Mouse (Mus musculus): ENCODE data around the gene Galntl6. TPM values are rescaled to one million over a fixed set of nuclear protein-coding genes. Genes with fewer than 3 reads are reported as not detected.

Galntl6 gene
- polyA plus RNA-seq, 1 experiment from 2014 or later, result 0.12 TPM

- Histone ChIP-seq H3K9me3 (ENCODE audit: low read depth, low read length) (no peaks in the 10 kb centered on the region), H3K4me1 (ENCODE audit: insufficient read depth) (no peaks in the 10 kb centered on the region), H3K36me3 (ENCODE audit: insufficient read depth) (no peaks in the 10 kb centered on the region), H3K9ac (no peak overlapping the region), H3K4me2 (no peak overlapping the region), H3K27ac (ENCODE audit: low read depth) (no peak overlapping the region), H3K27me3 (ENCODE audit: insufficient read depth, low read length) (no peaks in the 10 kb centered on the region), H3K4me3 (ENCODE audit: low read depth, low read length) (no peak overlapping the region)
- no peak for TF ChIP-seq CTCF (IDR thresholded peaks at IDR 0.05; ENCODE audit: low read depth)
- 87% methylated on average over 15 of the region's 15 CpGs for WGBS
- DNase-seq (no peak), ATAC-seq (ENCODE audit: insufficient read depth) (no peak)
These were observed 1076.1 kb downstream of the Galntl6 start for GRCm38 (mm10) chr8:57836201-57836883.

GRCm38 (mm10) chr8:57823151-57823550 is 1089.3 kb downstream of the Galntl6 start:
- no peaks in the 10 kb centered on the region for H3K4me1 ChIP-seq (ENCODE audit: insufficient read depth)
- no peak for DNase-seq
- no peak for ATAC-seq (ENCODE audit: insufficient read depth)
- no peak overlapping the region for H3K9ac ChIP-seq
- WGBS, result 39% methylated on average over 7 of the region's 7 CpGs
- H3K27me3 ChIP-seq (ENCODE audit: insufficient read depth, low read length), result no peaks in the 10 kb centered on the region
- TF ChIP-seq CTCF (IDR thresholded peaks at IDR 0.05; ENCODE audit: low read depth), result no peak
- no peak overlapping the region for H3K4me3 ChIP-seq (ENCODE audit: low read depth, low read length)
- no peaks in the 10 kb centered on the region for H3K36me3 ChIP-seq (ENCODE audit: insufficient read depth)
- H3K9me3 ChIP-seq (ENCODE audit: low read depth, low read length), result no peaks in the 10 kb centered on the region
- H3K27ac ChIP-seq (ENCODE audit: low read depth), result no peak overlapping the region
- no peak overlapping the region for H3K4me2 ChIP-seq

- DNase-seq, result no peak
- H3K4me2 ChIP-seq, result no peak overlapping the region
- H3K36me3 ChIP-seq (ENCODE audit: insufficient read depth), result no peaks in the 10 kb centered on the region
- H3K27me3 ChIP-seq (ENCODE audit: insufficient read depth, low read length), result no peaks in the 10 kb centered on the region
- no peak overlapping the region for H3K27ac ChIP-seq (ENCODE audit: low read depth)
- H3K9me3 ChIP-seq (ENCODE audit: low read depth, low read length), result no peaks in the 10 kb centered on the region
- no peak for TF ChIP-seq CTCF (IDR thresholded peaks at IDR 0.05; ENCODE audit: low read depth)
- ATAC-seq (ENCODE audit: insufficient read depth), result no peak
- H3K4me3 ChIP-seq (ENCODE audit: low read depth, low read length), result no peak overlapping the region
- H3K9ac ChIP-seq, result no peak overlapping the region
- no peaks in the 10 kb centered on the region for H3K4me1 ChIP-seq (ENCODE audit: insufficient read depth)
- WGBS, result 53% methylated on average over 7 of the region's 7 CpGs
These were observed 1096.4 kb downstream of the Galntl6 start for GRCm38 (mm10) chr8:57816034-57816433.

- Histone ChIP-seq H3K9me3 (ENCODE audit: low read depth, low read length) (no peaks in the 10 kb centered on the region), H3K9ac (no peak overlapping the region), H3K36me3 (ENCODE audit: insufficient read depth) (no peaks in the 10 kb centered on the region), H3K27ac (ENCODE audit: low read depth) (no peak overlapping the region), H3K27me3 (ENCODE audit: insufficient read depth, low read length) (no peaks in the 10 kb centered on the region), H3K4me3 (ENCODE audit: low read depth, low read length) (no peak overlapping the region), H3K4me2 (no peak overlapping the region), H3K4me1 (ENCODE audit: insufficient read depth) (no peaks in the 10 kb centered on the region)
- no peak for TF ChIP-seq CTCF (IDR thresholded peaks at IDR 0.05; ENCODE audit: low read depth)
- DNase-seq (peak; percentile 4), ATAC-seq (ENCODE audit: insufficient read depth) (no peak)
- 59% methylated on average over 4 of the region's 4 CpGs for WGBS
These were observed 1105.4 kb downstream of the Galntl6 start for GRCm38 (mm10) chr8:57807060-57807459.

GRCm38 (mm10) chr8:57805094-57805493 is 1107.3 kb downstream of the Galntl6 start:
- Histone ChIP-seq H3K4me2 (no peak overlapping the region), H3K4me3 (ENCODE audit: low read depth, low read length) (no peak overlapping the region), H3K9me3 (ENCODE audit: low read depth, low read length) (no peaks in the 10 kb centered on the region), H3K27ac (ENCODE audit: low read depth) (no peak overlapping the region), H3K9ac (no peak overlapping the region), H3K4me1 (ENCODE audit: insufficient read depth) (no peaks in the 10 kb centered on the region), H3K36me3 (ENCODE audit: insufficient read depth) (no peaks in the 10 kb centered on the region), H3K27me3 (ENCODE audit: insufficient read depth, low read length) (no peaks in the 10 kb centered on the region)
- WGBS, result 63% methylated on average over 4 of the region's 4 CpGs
- ATAC-seq (ENCODE audit: insufficient read depth), result no peak
- TF ChIP-seq CTCF (IDR thresholded peaks at IDR 0.05; ENCODE audit: low read depth), result no peak
- DNase-seq, result no peak

GRCm38 (mm10) chr8:57803821-57804220 is 1108.6 kb downstream of the Galntl6 start:
- Histone ChIP-seq H3K9me3 (ENCODE audit: low read depth, low read length) (no peaks in the 10 kb centered on the region), H3K36me3 (ENCODE audit: insufficient read depth) (no peaks in the 10 kb centered on the region), H3K27me3 (ENCODE audit: insufficient read depth, low read length) (no peaks in the 10 kb centered on the region), H3K4me3 (ENCODE audit: low read depth, low read length) (no peak overlapping the region), H3K4me2 (no peak overlapping the region), H3K9ac (no peak overlapping the region), H3K4me1 (ENCODE audit: insufficient read depth) (no peaks in the 10 kb centered on the region), H3K27ac (ENCODE audit: low read depth) (no peak overlapping the region)
- ATAC-seq (ENCODE audit: insufficient read depth) (no peak), DNase-seq (no peak)
- WGBS, result 87% methylated on average over 8 of the region's 8 CpGs
- TF ChIP-seq CTCF (IDR thresholded peaks at IDR 0.05; ENCODE audit: low read depth), result no peak

- H3K4me2 ChIP-seq, result no peak overlapping the region
- peak; percentile 9 for DNase-seq
These were observed 1111.2 kb downstream of the Galntl6 start for GRCm38 (mm10) chr8:57801197-57801596.

More at GRCm38 (mm10) chr8:57801197-57801596, 1111.2 kb downstream of the Galntl6 start:
- WGBS, result 69% methylated on average over 4 of the region's 4 CpGs
- Histone ChIP-seq H3K27me3 (ENCODE audit: insufficient read depth, low read length) (no peaks in the 10 kb centered on the region), H3K9ac (no peak overlapping the region), H3K36me3 (ENCODE audit: insufficient read depth) (no peaks in the 10 kb centered on the region), H3K27ac (ENCODE audit: low read depth) (no peak overlapping the region), H3K4me3 (ENCODE audit: low read depth, low read length) (no peak overlapping the region), H3K4me1 (ENCODE audit: insufficient read depth) (no peaks in the 10 kb centered on the region), H3K9me3 (ENCODE audit: low read depth, low read length) (no peaks in the 10 kb centered on the region)
- TF ChIP-seq CTCF (IDR thresholded peaks at IDR 0.05; ENCODE audit: low read depth), result no peak
- ATAC-seq (ENCODE audit: insufficient read depth), result no peak
